Mouse (Mus musculus): ENCODE data around the gene Dvl3.

- TF ChIP-seq CTCF (conservative IDR thresholded peaks at IDR 0.05; ENCODE audit: low read length) (no peak), NANOG (IDR thresholded peaks at IDR 0.05; ENCODE audit: borderline replicate concordance, low read length) (no peak)
Measured at GRCm38 (mm10) chr16:20476857-20477256, 39.9 kb upstream of the Dvl3 start.

Data from E14TG2a.4 (cell line).